Mouse (Mus musculus): Measurements from ENCODE around the gene Bcas1. TPM values are rescaled to one million over a fixed set of nuclear protein-coding genes. Genes with fewer than 3 reads are reported as not detected.

Gene Bcas1
- polyA plus RNA-seq, 1 experiment from 2014 or later = 0.58 TPM

DNA sequence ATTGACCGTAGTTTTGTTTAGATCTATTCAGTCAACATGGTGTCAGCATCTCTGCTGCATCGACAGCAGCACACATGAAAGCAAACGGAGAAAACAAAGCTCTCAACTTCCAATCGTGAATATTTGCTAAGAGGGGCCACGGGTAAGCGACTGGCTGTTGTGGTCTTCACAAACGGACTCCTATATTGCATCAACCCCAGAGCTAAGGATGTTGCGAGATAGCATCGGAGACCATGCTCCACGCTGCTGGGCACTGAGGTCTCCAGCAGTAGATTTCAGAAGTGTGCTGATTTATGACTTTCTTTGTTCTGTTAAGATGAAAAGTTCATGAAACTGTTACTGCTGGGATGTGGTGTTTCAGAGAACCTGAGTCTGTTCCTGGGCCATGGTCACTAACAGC, 54.3 kb downstream of the Bcas1 start:
- Histone ChIP-seq H3K36me3 (no peaks in the 10 kb centered on the region), H3K9me3 (replicated peaks) (no peaks in the 10 kb centered on the region), H3K9ac (no peak overlapping the region), H3K4me2 (no peak overlapping the region), H3K4me3 (replicated peaks) (no peak overlapping the region), H3K4me1 (no peaks in the 10 kb centered on the region), H3K27ac (no peak overlapping the region), H3K27me3 (no peaks in the 10 kb centered on the region)
- no peak for ATAC-seq (replicated peaks; ENCODE audit: low FRiP score)
- 87% methylated on average over 10 of the region's 10 CpGs for WGBS

GRCm38 (mm10) chr2:170365676-170366075, 62.0 kb downstream of the Bcas1 start:
- no peak overlapping the region for H3K27ac ChIP-seq
- 87% methylated on average over 2 of the region's 2 CpGs for WGBS

DNA sequence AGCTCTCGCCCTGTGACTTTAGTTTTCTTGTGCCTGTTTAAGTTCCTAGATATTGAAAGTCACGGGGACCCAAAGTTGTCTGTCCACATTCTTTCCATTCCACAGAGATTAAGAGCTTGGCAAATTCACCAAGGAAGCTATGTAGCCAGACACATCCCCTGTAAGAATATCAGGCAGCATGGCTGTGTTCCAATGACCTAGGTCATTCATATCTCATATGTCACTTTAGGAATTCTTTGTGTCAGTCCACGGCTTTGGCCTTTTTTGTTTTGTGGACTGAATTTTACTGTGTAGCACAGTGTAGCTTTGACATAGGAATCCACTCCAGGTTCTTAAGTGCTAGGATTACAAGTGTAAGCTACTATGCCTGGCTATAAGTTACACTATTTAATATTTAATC, 62.4 kb downstream of the Bcas1 start:
- WGBS = 56% methylated on average over 3 of the region's 3 CpGs
- Histone ChIP-seq H3K9ac (no peak overlapping the region), H3K4me2 (no peak overlapping the region), H3K27me3 (no peaks in the 10 kb centered on the region), H3K36me3 (no peaks in the 10 kb centered on the region), H3K27ac (no peak overlapping the region), H3K4me1 (0 out of 2 replicates have a peak, but pooled peaks cover 3% of the 10 kb centered on the region), H3K9me3 (replicated peaks) (no peaks in the 10 kb centered on the region), H3K4me3 (replicated peaks) (no peak overlapping the region)
- ATAC-seq (replicated peaks; ENCODE audit: low FRiP score) = no peak

More at GRCm38 (mm10) chr2:170365676-170366075, 62.0 kb downstream of the Bcas1 start:
- ATAC-seq (replicated peaks; ENCODE audit: low FRiP score) = no peak
- no peak overlapping the region for H3K4me3 ChIP-seq (replicated peaks)
- no peak overlapping the region for H3K9ac ChIP-seq
- H3K4me1 ChIP-seq = 0 out of 2 replicates have a peak, but pooled peaks cover 3% of the 10 kb centered on the region
- H3K9me3 ChIP-seq (replicated peaks) = no peaks in the 10 kb centered on the region
- H3K4me2 ChIP-seq = no peak overlapping the region
- no peaks in the 10 kb centered on the region for H3K36me3 ChIP-seq
- H3K27me3 ChIP-seq = no peaks in the 10 kb centered on the region

DNA sequence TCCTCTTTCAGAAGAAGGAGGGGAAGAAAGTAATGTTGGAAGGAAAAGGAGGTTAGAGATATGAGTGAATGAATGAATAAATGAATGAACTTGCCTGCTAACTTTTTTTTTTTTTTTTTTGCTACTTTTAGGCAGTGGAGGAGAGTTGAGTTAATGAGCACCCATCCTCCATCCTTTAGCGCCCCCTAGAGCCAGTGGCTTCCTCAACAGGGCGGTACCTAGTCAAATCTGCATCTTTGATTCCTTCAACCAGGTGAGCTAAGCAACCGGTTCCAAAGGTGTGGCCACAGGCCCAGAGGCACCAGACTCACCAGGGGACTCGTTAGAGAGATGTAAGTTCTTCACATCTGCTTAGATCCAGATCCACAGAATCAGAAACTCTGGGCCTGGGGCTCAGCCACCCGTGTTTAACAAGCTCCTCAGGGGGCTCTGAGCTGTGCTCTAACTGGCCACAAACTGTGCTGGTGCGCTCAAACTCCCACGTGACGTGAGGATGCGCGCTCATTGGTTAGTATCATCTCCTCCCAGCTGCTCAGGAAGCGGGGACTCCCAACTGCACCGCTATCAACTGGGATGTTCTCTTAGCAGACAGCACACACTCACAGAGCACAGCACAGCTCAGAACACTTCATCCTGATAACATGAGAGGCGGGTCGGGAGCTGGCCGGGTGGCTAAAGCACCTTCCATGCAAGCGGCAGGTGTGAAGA, 70.8 kb downstream of the Bcas1 start:
- Histone ChIP-seq H3K4me3 (replicated peaks) (no peak overlapping the region), H3K27me3 (no peaks in the 10 kb centered on the region), H3K4me2 (no peak overlapping the region), H3K9me3 (replicated peaks) (no peaks in the 10 kb centered on the region), H3K9ac (no peak overlapping the region), H3K36me3 (no peaks in the 10 kb centered on the region), H3K4me1 (no peaks in the 10 kb centered on the region; the same call in 1 of the 2 replicates), H3K27ac (no peak overlapping the region)
- WGBS = 66% methylated on average over 16 of the region's 16 CpGs
- ATAC-seq (replicated peaks; ENCODE audit: low FRiP score) = 0 out of 2 replicates have a peak, but pooled peaks have one; percentile 15

DNA sequence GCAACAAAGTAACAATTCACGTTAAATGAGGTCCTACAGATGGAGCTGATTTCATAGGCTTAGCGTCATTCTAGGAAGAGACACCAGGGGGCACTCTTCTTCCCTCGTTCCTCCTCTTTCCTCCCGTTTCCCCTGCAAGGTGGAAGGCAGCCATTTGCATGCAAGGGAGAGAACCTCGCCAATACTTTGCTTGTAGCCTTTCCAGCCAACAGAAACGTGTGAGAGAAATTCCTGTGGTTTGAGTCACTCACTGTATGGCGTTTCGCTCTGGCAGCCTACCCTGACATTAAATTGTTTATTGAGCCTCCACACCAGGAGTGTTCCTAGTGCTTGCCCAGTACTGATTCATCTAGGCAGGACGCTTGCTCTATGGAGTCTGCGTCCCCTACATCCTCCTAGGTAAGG, 72.7 kb downstream of the Bcas1 start:
- WGBS = 13% methylated on average over 10 of the region's 10 CpGs
- no peaks in the 10 kb centered on the region for H3K36me3 ChIP-seq
- 0 out of 2 replicates have a peak, but pooled peaks have one; percentile 60 for ATAC-seq (replicated peaks; ENCODE audit: low FRiP score)
- no peak overlapping the region for H3K9ac ChIP-seq
- H3K9me3 ChIP-seq (replicated peaks) = no peaks in the 10 kb centered on the region
- H3K27me3 ChIP-seq = no peaks in the 10 kb centered on the region
- H3K4me3 ChIP-seq (replicated peaks) = 0 out of 2 replicates have a peak overlapping the region, but pooled peaks have one; percentile 10
- no peak overlapping the region for H3K27ac ChIP-seq
- H3K4me1 ChIP-seq = peaks cover 3% of the 10 kb centered on the region; the same call in 1 of the 2 replicates
- peak overlapping the region; percentile 48 for H3K4me2 ChIP-seq

DNA sequence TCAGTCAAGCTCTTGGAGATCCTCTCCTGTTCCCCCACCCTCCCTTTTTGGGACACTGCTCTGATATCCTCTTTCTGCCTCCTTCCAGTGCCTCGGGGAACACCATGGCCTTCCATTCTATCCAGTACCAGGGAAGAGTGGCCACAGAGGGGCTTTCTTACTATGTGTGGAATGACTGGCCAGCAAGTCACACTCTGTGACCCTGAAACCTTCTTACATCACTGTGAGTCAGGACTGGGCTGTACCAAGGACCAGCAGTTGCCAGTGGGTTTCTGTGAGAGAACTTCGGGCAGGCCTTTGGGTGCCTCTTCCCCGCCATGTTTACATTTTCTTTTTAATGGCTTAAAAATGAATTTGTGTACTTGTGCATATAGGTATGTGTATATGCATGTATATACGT, 75.4 kb downstream of the Bcas1 start:
- no peaks in the 10 kb centered on the region for H3K36me3 ChIP-seq
- no peak overlapping the region for H3K9ac ChIP-seq
- 87% methylated on average over 4 of the region's 4 CpGs for WGBS
- no peaks in the 10 kb centered on the region for H3K9me3 ChIP-seq (replicated peaks)
- no peak overlapping the region for H3K4me2 ChIP-seq
- no peak for ATAC-seq (replicated peaks; ENCODE audit: low FRiP score)
- H3K27ac ChIP-seq = no peak overlapping the region
- no peak overlapping the region for H3K4me3 ChIP-seq (replicated peaks)
- H3K27me3 ChIP-seq = no peaks in the 10 kb centered on the region
- H3K4me1 ChIP-seq = peaks cover 3% of the 10 kb centered on the region

- ATAC-seq (replicated peaks; ENCODE audit: low FRiP score) = no peak
- Histone ChIP-seq H3K9me3 (replicated peaks) (no peaks in the 10 kb centered on the region), H3K4me2 (no peak overlapping the region), H3K27ac (no peak overlapping the region), H3K4me3 (replicated peaks) (no peak overlapping the region), H3K4me1 (peaks cover 3% of the 10 kb centered on the region), H3K36me3 (no peaks in the 10 kb centered on the region), H3K9ac (no peak overlapping the region), H3K27me3 (no peaks in the 10 kb centered on the region)
- 88% methylated on average over 6 of the region's 6 CpGs for WGBS
Observed at GRCm38 (mm10) chr2:170351847-170352246, 75.8 kb downstream of the Bcas1 start.

DNA sequence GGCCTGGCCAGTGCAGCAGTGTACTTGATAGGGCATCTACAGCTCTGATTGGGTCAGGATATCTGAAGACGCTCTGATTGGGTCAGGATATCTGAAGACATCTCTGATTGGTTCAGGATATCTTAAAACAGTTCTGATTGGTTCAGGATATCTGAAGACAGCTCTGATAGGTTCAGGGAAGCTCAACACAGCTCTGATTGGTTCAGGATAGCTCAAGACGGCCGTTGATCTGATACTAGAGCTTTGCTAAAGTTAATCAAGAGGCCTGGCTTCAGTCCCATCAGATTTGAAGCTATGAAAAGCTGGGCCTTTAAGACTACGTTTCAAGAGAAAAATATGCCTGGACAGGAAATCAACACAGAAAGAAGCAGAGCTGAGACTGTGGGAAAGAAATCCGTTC, 77.9 kb downstream of the Bcas1 start:
- WGBS = 75% methylated on average over 5 of the region's 5 CpGs
- no peak overlapping the region for H3K27ac ChIP-seq
- ATAC-seq (replicated peaks; ENCODE audit: low FRiP score) = no peak

DNA sequence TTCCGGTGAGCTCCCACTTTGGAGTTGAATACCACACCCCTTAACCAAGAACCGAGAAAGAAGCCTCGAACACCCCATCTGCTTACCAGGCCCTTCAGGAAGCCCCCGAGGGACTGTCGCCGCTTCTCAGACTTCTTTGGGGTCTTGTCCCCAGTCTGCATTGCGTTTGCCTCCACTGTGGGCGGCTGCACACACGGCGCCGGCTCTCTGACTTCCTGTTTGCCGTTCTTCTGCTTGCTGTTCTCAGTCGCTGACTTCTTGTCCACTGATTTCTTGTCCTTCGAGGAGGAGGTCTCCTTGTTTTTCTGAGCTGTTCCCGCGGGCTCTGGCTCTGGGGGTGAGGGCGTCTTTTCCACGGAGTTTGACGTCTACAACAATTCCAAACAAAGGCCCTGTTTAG, 78.5 kb downstream of the Bcas1 start:
- Histone ChIP-seq H3K4me2 (no peak overlapping the region), H3K9me3 (replicated peaks) (no peaks in the 10 kb centered on the region), H3K27ac (no peak overlapping the region), H3K27me3 (no peaks in the 10 kb centered on the region), H3K4me1 (peaks cover 30% of the 10 kb centered on the region), H3K36me3 (no peaks in the 10 kb centered on the region), H3K9ac (no peak overlapping the region), H3K4me3 (replicated peaks) (no peak overlapping the region)
- no peak for ATAC-seq (replicated peaks; ENCODE audit: low FRiP score)
- 80% methylated on average over 19 of the region's 19 CpGs for WGBS

More for the DNA sequence above, 77.9 kb downstream of the Bcas1 start:
- no peaks in the 10 kb centered on the region for H3K27me3 ChIP-seq
- H3K4me2 ChIP-seq = no peak overlapping the region
- H3K36me3 ChIP-seq = no peaks in the 10 kb centered on the region
- peaks cover 23% of the 10 kb centered on the region for H3K4me1 ChIP-seq
- no peak overlapping the region for H3K4me3 ChIP-seq (replicated peaks)
- no peak overlapping the region for H3K9ac ChIP-seq
- no peaks in the 10 kb centered on the region for H3K9me3 ChIP-seq (replicated peaks)

- no peaks in the 10 kb centered on the region for H3K36me3 ChIP-seq
- no peaks in the 10 kb centered on the region for H3K9me3 ChIP-seq (replicated peaks)
- WGBS = 35% methylated on average over 8 of the region's 8 CpGs
- no peak overlapping the region for H3K4me2 ChIP-seq
- no peak for ATAC-seq (replicated peaks; ENCODE audit: low FRiP score)
- no peak overlapping the region for H3K4me3 ChIP-seq (replicated peaks)
- H3K27ac ChIP-seq = no peak overlapping the region
- H3K27me3 ChIP-seq = no peaks in the 10 kb centered on the region
- no peak overlapping the region for H3K9ac ChIP-seq
- H3K4me1 ChIP-seq = peaks cover 40% of the 10 kb centered on the region
Observed at GRCm38 (mm10) chr2:170347131-170347765, 80.4 kb downstream of the Bcas1 start.

DNA sequence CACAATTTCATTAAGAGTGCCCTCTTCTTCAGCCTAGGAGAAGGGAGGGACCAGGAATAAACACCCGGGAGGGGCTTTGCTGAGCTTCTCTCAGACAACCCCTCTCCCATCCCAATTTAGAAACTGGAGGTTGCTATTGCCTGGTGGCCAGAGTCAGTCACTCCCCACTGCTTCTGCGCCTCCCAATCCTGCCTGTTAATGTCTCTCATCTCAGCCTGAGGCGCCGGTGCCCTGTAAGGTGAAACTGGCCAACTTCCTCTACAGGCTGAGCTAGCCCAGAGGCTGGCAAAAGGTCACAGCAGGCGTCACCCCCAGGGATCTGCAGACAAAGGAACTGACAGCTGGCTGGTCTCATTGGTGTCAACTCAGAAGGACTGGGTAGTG, 82.2 kb downstream of the Bcas1 start:
- H3K9me3 ChIP-seq (replicated peaks) = no peaks in the 10 kb centered on the region
- no peaks in the 10 kb centered on the region for H3K27me3 ChIP-seq
- H3K9ac ChIP-seq = no peak overlapping the region
- ATAC-seq (replicated peaks; ENCODE audit: low FRiP score) = peak; percentile 82
- 8% methylated on average over 5 of the region's 5 CpGs for WGBS
- H3K4me2 ChIP-seq = peak overlapping the region; percentile 37
- H3K36me3 ChIP-seq = no peaks in the 10 kb centered on the region
- peak overlapping the region; percentile 94 for H3K27ac ChIP-seq
- H3K4me3 ChIP-seq (replicated peaks) = no peak overlapping the region
- H3K4me1 ChIP-seq = peaks cover 36% of the 10 kb centered on the region

- peak overlapping the region; percentile 94 for H3K27ac ChIP-seq
- no peak overlapping the region for H3K9ac ChIP-seq
- H3K27me3 ChIP-seq = no peaks in the 10 kb centered on the region
- peak; percentile 40; the same call in 1 of the 2 replicates for ATAC-seq (replicated peaks; ENCODE audit: low FRiP score)
- H3K9me3 ChIP-seq (replicated peaks) = no peaks in the 10 kb centered on the region
- H3K4me2 ChIP-seq = peak overlapping the region; percentile 37
- H3K4me1 ChIP-seq = peaks cover 36% of the 10 kb centered on the region
- WGBS = 5% methylated on average over 17 of the region's 18 CpGs
- H3K4me3 ChIP-seq (replicated peaks) = no peak overlapping the region
- no peaks in the 10 kb centered on the region for H3K36me3 ChIP-seq
Observed at GRCm38 (mm10) chr2:170344502-170345409, 82.9 kb downstream of the Bcas1 start.
